Mouse (Mus musculus) lung, postnatal 0 days (tissue): Measurements from ENCODE around the gene Eaf2.

Source experiments
- CTCF ChIP-seq: IDR thresholded peaks from 2 replicates; pipeline ENCODE4 v1.5.1; 2016; ENCODE audit warnings: antibody characterized with exemption, mild to moderate bottlenecking
- EP300 ChIP-seq: IDR thresholded peaks from 2 replicates; pipeline ENCODE4 v1.6.1; 2016; ENCODE audit warnings: antibody characterized with exemption, mild to moderate bottlenecking, control low read depth

DNA sequence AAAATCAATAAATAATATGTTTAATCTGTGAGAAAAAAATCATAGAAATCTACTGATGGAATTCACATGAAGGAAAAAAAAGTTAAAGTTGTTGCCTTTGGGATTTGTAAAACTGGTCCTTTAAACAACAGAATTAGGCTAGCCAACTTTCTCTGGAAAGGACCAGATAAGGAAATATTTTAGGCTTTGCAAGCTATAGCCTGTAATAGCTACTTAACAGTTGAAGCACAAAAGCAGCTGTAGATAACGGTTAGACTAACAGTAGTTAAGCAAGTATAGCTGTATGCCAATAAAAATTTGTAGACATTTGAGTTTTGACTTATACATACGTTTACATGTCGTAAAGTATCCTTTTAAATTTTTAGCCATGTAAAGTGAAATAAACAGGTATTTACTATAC is 11.2 kb downstream of the Eaf2 start:
- TF ChIP-seq CTCF = no peak
- no peak for TF ChIP-seq EP300
